Mouse (Mus musculus): ENCODE results near the gene F13a1.

Gene F13a1

GRCm38 (mm10) chr13:36953676-36954075 is 96.4 kb downstream of the F13a1 start:
- DNase-seq (ENCODE audit: low spot score): no peak

- no peak for DNase-seq (ENCODE audit: low spot score)
Observed at GRCm38 (mm10) chr13:36941891-36942290, 108.2 kb downstream of the F13a1 start.

GRCm38 (mm10) chr13:36932066-36932465 is 118.0 kb downstream of the F13a1 start:
- DNase-seq (ENCODE audit: low spot score): no peak

- DNase-seq (ENCODE audit: low spot score): no peak
Observed at GRCm38 (mm10) chr13:36919737-36920136, 130.3 kb downstream of the F13a1 start.

- DNase-seq (ENCODE audit: low spot score): no peak
Observed at GRCm38 (mm10) chr13:36903885-36904284, 146.2 kb downstream of the F13a1 start.

- DNase-seq (ENCODE audit: low spot score): no peak
Observed at GRCm38 (mm10) chr13:36903447-36903846, 146.6 kb downstream of the F13a1 start.

- no peak for DNase-seq (ENCODE audit: low spot score)
Observed at GRCm38 (mm10) chr13:36901603-36902002, 148.4 kb downstream of the F13a1 start.

- no peak for DNase-seq (ENCODE audit: low spot score)
Observed at GRCm38 (mm10) chr13:36901016-36901415, 149.0 kb downstream of the F13a1 start.

GRCm38 (mm10) chr13:36896061-36896460 is 154.0 kb downstream of the F13a1 start:
- DNase-seq (ENCODE audit: low spot score): no peak

- no peak for DNase-seq (ENCODE audit: low spot score)
Observed at GRCm38 (mm10) chr13:36893762-36894161, 156.3 kb downstream of the F13a1 start.

- DNase-seq (ENCODE audit: low spot score): no peak
Observed at GRCm38 (mm10) chr13:36892216-36892615, 157.8 kb downstream of the F13a1 start.

- DNase-seq (ENCODE audit: low spot score): no peak
Observed at GRCm38 (mm10) chr13:36885973-36886372, 164.1 kb downstream of the F13a1 start.

- DNase-seq (ENCODE audit: low spot score): no peak
Observed at GRCm38 (mm10) chr13:36839111-36839510, 210.9 kb downstream of the F13a1 start.

Measured in layer of hippocampus, adult 9-10 months (tissue).